Mouse (Mus musculus): ENCODE measurements at regions not wholly inside any gene's neighbourhood (a gene's known extent, or its start where the extent isn't known, plus 50 kb on each side); places are given as distances from the start of the nearest gene placed in this dataset.

DNA sequence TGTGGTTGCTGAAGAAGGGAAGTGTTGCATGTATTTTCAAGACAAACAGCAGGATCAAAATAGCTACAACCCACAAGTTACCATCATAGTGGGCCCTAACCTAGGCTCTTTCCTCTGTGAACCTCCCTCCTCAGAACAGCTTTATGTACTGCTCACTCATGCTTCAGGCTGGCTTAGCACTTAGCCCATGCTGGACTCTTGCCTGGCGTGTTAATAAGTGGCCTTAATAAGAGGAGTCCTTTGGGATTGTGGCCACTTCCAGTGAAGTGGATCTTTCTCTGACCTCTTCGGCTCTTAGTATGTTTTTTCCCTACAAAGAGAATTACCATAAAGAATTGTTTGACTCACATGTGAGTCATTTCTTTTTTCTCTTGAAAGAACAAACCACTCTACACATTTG lies 101.9 kb downstream of the Fam204a start:
- no peak for TF ChIP-seq CTCF (IDR thresholded peaks at IDR 0.05; ENCODE audit: extremely low read depth, insufficient read depth, low read length)
- no peak for TF ChIP-seq POLR2A (IDR thresholded peaks at IDR 0.05; ENCODE audit: extremely low read depth, insufficient read depth, low read length)
